Mouse (Mus musculus) limb, embryonic 14.5 days (tissue): Measurements from ENCODE around the gene Otop1. TPM values are rescaled to one million over a fixed set of nuclear protein-coding genes. Genes with fewer than 3 reads are reported as not detected.

ENCODE experiments used
- ATAC-seq: fragments of 200-750 bp; cut with Nextera tagmentation; 2 replicates; pipeline ENCODE4 v1.8.0; 2017; ENCODE audit warnings: low read depth, moderate number of reproducible peaks, moderate TSS enrichment; ENCODE audit not compliant: low FRiP score
- DNase-seq: peaks from one replicate; pipeline ENCODE4 v3.0.0-alpha.2; 2015; ENCODE audit warnings: low spot score
- H3K27ac ChIP-seq: fragments of 300-500 bp; sonication (generic); replicated peaks from 2 replicates; pipeline ENCODE4 v1.5.1; 2014; ENCODE audit warnings: low read depth, mild to moderate bottlenecking, low read length, moderate library complexity, mixed read lengths
- H3K27me3 ChIP-seq: fragments of 300-500 bp; sonication (generic); 2 replicates; pipeline ENCODE4 v1.6.1; 2014; ENCODE audit warnings: low read length, mixed read lengths; ENCODE audit not compliant: control insufficient read depth, insufficient read depth
- H3K36me3 ChIP-seq: fragments of 300-500 bp; sonication (generic); 2 replicates; pipeline ENCODE4 v1.6.1; 2014; ENCODE audit warnings: mild to moderate bottlenecking, low read length, moderate library complexity, mixed read lengths; ENCODE audit not compliant: control insufficient read depth, insufficient read depth
- H3K4me1 ChIP-seq: fragments of 300-500 bp; sonication (generic); 2 replicates; pipeline ENCODE4 v1.6.1; 2014; ENCODE audit warnings: antibody characterized with exemption, low read length, mixed read lengths; ENCODE audit not compliant: control insufficient read depth, insufficient read depth
- H3K4me2 ChIP-seq: fragments of 300-500 bp; sonication (generic); replicated peaks from 2 replicates; pipeline ENCODE4 v1.6.1; 2014; ENCODE audit warnings: low read depth, mild to moderate bottlenecking, low read length, moderate library complexity; ENCODE audit not compliant: severe bottlenecking
- H3K4me3 ChIP-seq: fragments of 300-500 bp; sonication (generic); replicated peaks from 2 replicates; pipeline ENCODE4 v1.5.1; 2014; ENCODE audit warnings: low read length
- H3K9ac ChIP-seq: fragments of 300-500 bp; sonication (generic); 2 replicates; pipeline ENCODE4 v1.6.1; 2014; ENCODE audit warnings: mild to moderate bottlenecking, low read depth, low read length, moderate library complexity; ENCODE audit not compliant: severe bottlenecking
- H3K9me3 ChIP-seq: fragments of 300-500 bp; sonication (generic); 2 replicates; pipeline ENCODE4 v1.6.1; 2016; ENCODE audit warnings: low read length; ENCODE audit not compliant: control insufficient read depth
- POLR2A ChIP-seq: fragments of 200-500 bp; IDR thresholded peaks from 2 replicates; pipeline ENCODE4 v1.8.0; 2012; ENCODE audit warnings: inconsistent platforms, mild to moderate bottlenecking, moderate library complexity, borderline replicate concordance; ENCODE audit not compliant: insufficient read depth, insufficient read length; ENCODE audit errors: extremely low read depth
- WGBS: fragments of 180-500 bp; shearing (Covaris S2); extraction: QIAGEN DNeasy Blood & Tissue Kit; methylation state at CpG from one replicate; pipeline ENCODE4 v1.1.7; 2014; 5-methylcytosine and 5-hydroxymethylcytosine counted together
- polyA plus RNA-seq, 2 experiments: library from polyadenylated mRNA; depleted of rRNA in 1 of 2; stranded (reverse) in 1 of 2; unstranded in 1 of 2; fragments of >200 nt; fragmentation: Nextera tagmentation in 1 of 2; extraction: Ambion mirVana in 1 of 2; gene quantifications; 2 replicates each; pipeline versions ENCODE4 v1.2.1 to v1.2.3; 2012 to 2014

Otop1 gene
- polyA plus RNA-seq, 2 experiments, result not detected

DNA sequence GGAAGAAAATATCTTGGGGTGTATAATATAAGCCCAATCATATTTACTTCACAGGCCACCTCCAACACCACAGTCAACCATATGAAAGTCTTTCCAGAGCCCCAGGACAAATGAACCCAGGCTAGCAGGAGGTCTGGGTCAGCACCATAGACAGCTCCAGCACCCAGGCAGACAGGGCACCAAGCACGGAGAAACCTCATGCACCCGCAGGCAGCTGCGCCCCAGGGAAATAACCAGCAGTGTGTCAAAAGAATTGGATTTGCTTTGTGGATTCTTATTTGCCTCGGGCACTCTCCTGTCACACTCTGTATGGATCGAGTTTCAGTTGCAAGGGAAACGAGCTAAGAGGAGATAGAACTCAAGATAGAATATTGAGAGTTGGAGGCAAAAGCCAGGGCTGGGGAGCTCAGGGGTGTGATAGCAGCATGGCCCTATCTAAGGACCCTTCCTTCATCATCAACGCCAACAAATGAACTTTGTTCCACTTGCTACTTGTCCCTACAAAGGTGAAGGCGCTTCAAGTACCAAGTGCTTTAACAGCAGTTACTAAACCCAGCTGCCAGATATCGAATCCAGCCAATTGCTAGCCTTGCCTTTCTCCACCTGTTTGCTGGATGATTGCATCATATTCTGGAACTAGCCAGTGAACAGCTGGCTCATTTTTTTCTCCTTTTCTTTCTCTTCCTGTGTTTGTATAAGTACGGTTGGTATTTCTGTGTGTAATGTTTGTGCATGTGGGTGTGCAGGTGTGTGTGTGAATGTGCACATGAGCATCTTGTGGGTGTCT is 71.1 kb downstream of the Otop1 start:
- no peak overlapping the region for H3K4me3 ChIP-seq
- H3K27me3 ChIP-seq, result no peaks in the 10 kb centered on the region
- 34% methylated on average over 10 of the region's 10 CpGs for WGBS
- no peak for TF ChIP-seq POLR2A
- no peak overlapping the region for H3K27ac ChIP-seq
- no peak overlapping the region for H3K4me2 ChIP-seq
- H3K4me1 ChIP-seq, result no peaks in the 10 kb centered on the region
- DNase-seq (peak; percentile 42), ATAC-seq (no peak)
- no peaks in the 10 kb centered on the region for H3K9me3 ChIP-seq
- H3K9ac ChIP-seq, result no peak overlapping the region
- H3K36me3 ChIP-seq, result no peaks in the 10 kb centered on the region

DNA sequence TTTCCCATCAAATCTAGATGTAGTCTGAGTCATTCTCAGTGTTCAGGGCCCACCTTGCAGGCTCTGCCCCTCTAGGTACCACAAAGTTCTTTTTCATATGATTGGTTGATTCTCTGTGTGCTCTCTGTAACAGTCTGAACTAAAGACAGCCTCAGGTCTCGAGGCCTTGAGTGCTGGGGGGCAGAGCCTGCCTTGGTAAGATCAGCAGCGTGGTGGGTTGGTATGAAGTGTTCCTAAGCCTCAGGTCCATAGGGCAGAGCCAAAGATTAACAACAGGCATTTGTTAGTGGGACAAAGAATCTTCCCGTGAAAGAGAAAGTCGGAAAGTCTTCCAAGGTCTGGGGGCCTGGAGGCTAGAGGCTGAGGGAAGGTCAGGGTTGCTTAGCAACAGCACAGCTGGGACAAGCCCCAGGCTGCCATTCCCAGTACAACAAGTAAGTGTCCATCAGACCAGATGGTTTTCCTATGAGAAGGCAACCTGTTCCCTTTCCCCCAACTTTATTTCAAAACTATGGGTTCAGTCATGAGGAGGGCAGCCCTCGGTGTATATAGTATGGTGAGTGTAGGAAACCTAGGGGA is 74.7 kb downstream of the Otop1 start:
- H3K27me3 ChIP-seq, result no peaks in the 10 kb centered on the region
- no peak overlapping the region for H3K9ac ChIP-seq
- no peaks in the 10 kb centered on the region for H3K9me3 ChIP-seq
- TF ChIP-seq POLR2A, result no peak
- no peak overlapping the region for H3K4me3 ChIP-seq
- no peaks in the 10 kb centered on the region for H3K36me3 ChIP-seq
- H3K4me1 ChIP-seq, result no peaks in the 10 kb centered on the region
- no peak overlapping the region for H3K27ac ChIP-seq
- WGBS, result 49% methylated on average over 5 of the region's 5 CpGs
- DNase-seq (no peak), ATAC-seq (no peak)
- no peak overlapping the region for H3K4me2 ChIP-seq

Other genes starting within 250 kb of the Otop1 start
- 35.2 and 43.1 TPM in 2 replicates for gene Stx18, start 237.2 kb upstream of the Otop1 start, polyA plus RNA-seq (2012; rRNA removed)
- 49.0 and 52.3 TPM in 2 replicates for gene Stx18, start 237.2 kb upstream of the Otop1 start, polyA plus RNA-seq (2014; fragmentation: Nextera tagmentation; extraction: Ambion mirVana)
- gene Nsg1, start 116.1 kb upstream of the Otop1 start, polyA plus RNA-seq (2012; rRNA removed), result 107 and 151 TPM in 2 replicates
- gene Nsg1, start 116.1 kb upstream of the Otop1 start, polyA plus RNA-seq (2014; fragmentation: Nextera tagmentation; extraction: Ambion mirVana), result 33.8 and 34.7 TPM in 2 replicates
- gene Zbtb49, start 55.5 kb upstream of the Otop1 start, polyA plus RNA-seq (2012; rRNA removed), result 22.3 and 27.9 TPM in 2 replicates
- gene Zbtb49, start 55.5 kb upstream of the Otop1 start, polyA plus RNA-seq (2014; fragmentation: Nextera tagmentation; extraction: Ambion mirVana), result 12.4 and 14.0 TPM in 2 replicates
- 29.4 and 54.7 TPM in 2 replicates for gene Lyar, start 55.5 kb upstream of the Otop1 start, polyA plus RNA-seq (2012; rRNA removed)
- 75.1 and 85.2 TPM in 2 replicates for gene Lyar, start 55.5 kb upstream of the Otop1 start, polyA plus RNA-seq (2014; fragmentation: Nextera tagmentation; extraction: Ambion mirVana)
- 51.1 and 57.5 TPM in 2 replicates for gene Tmem128, start 15.8 kb upstream of the Otop1 start, polyA plus RNA-seq (2012; rRNA removed)
- 66.9 and 70.0 TPM in 2 replicates for gene Tmem128, start 15.8 kb upstream of the Otop1 start, polyA plus RNA-seq (2014; fragmentation: Nextera tagmentation; extraction: Ambion mirVana)
- 0.04 and 0.12 TPM in 2 replicates for gene Drd5, start 43.4 kb downstream of the Otop1 start, polyA plus RNA-seq (2012; rRNA removed)
- 0.06 TPM in 1 of 2 replicates, not detected in the other for gene Drd5, start 43.4 kb downstream of the Otop1 start, polyA plus RNA-seq (2014; fragmentation: Nextera tagmentation; extraction: Ambion mirVana)
- gene Slc2a9, start 227.2 kb downstream of the Otop1 start, polyA plus RNA-seq (2012; rRNA removed), result 0.51 and 0.85 TPM in 2 replicates
- 0.57 and 0.66 TPM in 2 replicates for gene Slc2a9, start 227.2 kb downstream of the Otop1 start, polyA plus RNA-seq (2014; fragmentation: Nextera tagmentation; extraction: Ambion mirVana)